Mouse (Mus musculus) T-helper 2 cell (primary cell): Measurements from ENCODE around the gene Ninl.

Experiments
- in situ Hi-C: fragments of 300-600 bp; cut with MboI, MseI; formaldehyde crosslinking; loops from one replicate; pipeline ENCODE4 v1.15.1; 2025; ENCODE audit warnings: high pct_unique_total_duplicates

Gene Ninl

DNA sequence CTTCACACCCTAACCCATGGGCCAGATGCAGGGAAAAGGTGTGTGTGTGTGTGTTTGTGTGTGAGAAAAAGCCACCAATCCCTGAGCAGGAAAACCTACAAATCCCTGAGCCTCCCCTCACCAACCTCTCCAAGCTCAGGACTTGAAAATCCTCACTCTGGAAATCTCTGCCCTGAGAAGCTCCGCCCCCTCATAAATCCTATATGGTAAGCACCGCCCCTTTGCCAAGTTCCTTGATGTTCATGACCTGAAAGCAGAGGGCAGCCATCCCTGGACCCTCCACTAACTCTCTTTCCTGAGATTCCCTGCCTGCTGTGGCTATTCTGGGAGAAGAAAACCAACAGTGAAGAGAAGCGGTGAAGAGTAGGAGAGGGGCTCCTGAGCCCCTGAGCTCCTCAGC lies 40.2 kb downstream of the Ninl start:
- in situ Hi-C loops: no loop called here

DNA sequence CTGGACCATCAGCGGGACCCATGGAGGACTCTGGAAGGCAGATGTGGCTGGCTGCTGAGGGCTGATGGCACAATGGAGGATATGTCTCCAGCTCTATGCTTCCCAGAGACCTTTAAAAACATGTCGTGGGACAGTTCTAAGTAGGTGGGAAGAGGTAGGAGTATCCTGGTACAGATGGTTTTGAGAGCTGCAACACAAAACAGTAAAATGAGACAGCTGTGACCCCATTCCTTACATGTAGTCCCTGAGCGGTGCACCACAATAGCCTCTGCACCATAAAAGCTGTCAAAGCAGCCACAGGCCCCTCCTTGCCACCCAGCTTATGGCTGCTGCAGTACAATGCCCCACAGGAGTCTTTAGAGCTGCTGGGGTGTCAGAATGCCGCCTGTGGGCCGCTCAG lies 41.6 kb downstream of the Ninl start:
- in situ Hi-C loops: no loop called here

DNA sequence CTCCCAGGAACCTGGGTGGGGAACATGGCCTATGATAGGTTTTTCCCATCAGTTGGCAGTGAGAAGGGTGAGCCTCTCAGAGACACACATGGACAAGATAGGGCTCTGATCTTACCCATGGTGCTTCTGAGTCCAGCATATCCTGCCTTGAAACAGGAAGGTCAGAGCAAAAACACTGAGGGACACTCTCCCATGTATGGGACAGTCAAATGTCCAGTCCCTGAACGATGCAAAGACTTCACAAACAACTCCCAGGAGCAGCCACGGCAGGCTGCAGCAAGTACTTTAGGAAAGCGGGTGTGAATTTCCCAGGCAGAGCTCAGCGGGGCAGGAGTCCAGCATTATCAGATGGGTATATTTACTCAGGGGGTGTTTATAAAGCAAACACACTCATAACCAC lies 43.9 kb downstream of the Ninl start:
- in situ Hi-C loops: no loop called here

DNA sequence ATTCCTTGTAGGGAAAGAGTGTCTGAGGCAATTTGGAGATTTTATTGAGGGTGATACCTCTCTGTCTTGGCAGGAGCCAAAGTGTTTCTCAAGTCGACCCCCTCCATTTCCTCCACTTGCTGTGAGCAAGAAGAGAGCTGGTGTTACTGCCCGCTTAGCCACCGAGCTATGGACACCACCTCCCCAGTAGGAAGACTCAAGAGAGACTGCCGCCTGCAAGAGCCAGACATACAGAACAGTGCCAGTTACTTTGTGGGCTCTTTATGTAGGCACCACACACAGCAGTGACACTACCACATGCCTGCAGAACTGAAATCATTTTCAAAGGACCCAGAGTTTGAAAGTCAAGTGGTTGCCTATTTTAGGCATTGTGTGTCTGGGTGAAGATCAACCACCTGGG lies 48.1 kb downstream of the Ninl start:
- in situ Hi-C loops: no loop called here

DNA sequence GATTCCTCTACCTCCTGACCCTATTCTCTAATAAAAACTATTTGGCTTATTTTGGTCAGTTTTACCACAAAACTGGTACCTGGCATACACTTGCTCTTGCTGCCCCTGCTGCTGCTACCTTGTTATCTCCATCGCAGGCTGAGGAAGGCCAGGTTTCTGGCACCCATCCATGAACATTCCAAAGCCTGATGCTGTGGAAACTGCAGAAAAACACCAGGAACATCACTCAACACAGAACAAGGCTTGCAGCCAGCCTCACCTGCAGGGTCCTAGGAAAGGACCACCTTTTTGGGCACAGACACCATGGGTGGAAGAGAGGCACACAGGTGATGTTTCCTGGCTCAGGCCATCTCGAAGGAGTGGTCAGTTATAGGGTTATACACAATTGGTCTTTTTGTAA lies 48.7 kb downstream of the Ninl start:
- in situ Hi-C loops: no loop called here

DNA sequence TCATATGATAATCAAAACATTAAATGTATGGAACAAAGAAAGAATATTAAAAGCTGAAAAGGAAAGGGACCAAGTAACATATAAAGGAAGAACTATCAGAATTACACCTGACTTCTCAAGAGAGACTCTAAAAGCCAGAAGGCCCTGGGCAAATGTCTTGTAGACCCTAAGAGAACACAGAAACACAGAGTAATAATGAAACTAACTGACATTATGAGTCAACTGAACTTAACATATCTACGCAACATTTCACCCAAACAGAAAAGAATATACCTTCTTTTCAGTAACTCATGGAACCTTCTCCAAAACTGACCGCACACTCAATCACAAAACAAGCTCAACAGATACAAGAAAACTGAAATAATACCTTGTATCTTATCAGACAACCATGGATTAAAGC lies 53.8 kb downstream of the Ninl start:
- in situ Hi-C loops: no loop called here

DNA sequence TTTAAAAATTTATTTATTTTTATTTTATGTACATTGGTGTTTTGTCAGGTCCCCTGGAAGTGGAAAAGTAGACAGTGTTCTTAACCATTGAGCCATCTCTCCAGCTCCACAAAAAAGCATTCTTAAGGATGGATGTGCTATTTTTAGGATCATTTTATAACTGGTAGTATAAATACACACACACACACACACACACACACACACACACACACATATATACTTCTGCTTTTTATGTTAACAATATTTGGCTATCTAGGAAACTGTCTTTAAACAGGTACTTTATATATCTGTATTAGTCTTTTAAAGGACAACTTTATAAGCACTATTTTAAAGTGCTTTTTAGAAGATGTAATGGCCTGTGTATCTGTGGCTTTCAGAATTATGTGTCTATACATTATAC lies 57.1 kb downstream of the Ninl start:
- in situ Hi-C loops: no loop called here

DNA sequence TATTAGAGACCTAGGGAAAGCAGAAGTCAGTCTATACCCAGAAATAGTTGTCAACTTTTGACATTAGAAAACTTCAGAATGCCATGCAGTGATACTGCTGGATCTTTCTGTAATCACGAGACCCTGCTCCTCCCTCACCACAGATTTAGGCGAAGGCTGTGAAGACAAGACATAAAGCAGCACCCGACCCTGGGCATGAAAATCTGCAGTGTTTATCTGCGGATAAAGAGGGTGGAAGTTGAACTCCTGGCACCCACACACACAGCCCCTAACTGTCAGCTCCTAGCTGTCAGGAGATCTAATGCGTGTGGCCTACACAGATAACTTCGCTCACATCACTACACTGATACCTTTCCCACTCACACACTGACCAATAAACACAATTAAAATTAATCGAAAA lies 57.7 kb downstream of the Ninl start:
- in situ Hi-C loops: no loop called here

DNA sequence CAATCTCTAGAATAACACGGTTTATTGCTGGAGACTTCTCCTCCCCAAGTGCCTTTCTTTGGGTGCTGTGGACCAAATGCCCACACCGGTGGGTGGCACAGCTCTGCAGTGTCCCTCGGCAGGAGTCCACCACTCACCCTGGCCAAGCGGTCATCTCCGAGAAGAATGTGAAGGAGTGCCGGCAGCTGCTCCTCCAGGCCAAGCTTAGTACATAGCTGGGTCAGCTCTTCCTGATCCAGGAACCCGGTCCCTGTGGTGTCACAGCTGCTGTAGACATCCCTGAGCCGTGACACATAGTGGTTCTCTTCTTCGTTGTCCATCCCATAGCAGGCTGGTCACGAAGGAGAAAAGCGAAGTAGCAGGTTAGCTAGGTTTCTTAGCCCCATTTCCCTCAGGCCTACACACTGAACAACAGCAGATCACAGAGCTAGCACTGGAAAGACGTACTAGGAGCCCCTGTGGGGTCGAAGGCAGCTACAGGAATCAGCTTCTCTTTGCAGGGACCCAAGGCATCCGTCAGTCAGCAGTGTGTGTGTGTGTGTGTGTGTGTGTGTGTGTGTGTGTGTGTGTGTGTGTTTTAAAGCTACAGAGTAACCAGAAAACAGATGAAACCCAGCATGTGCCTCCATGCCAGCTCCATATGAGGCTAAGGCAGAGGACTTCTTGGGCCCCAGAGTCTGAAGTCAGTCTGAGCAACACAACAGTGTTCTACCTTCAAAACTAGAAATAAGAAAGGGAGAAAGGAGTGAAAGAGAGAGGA lies 59.1 kb downstream of the Ninl start:
- in situ Hi-C loops: no loop called here

DNA sequence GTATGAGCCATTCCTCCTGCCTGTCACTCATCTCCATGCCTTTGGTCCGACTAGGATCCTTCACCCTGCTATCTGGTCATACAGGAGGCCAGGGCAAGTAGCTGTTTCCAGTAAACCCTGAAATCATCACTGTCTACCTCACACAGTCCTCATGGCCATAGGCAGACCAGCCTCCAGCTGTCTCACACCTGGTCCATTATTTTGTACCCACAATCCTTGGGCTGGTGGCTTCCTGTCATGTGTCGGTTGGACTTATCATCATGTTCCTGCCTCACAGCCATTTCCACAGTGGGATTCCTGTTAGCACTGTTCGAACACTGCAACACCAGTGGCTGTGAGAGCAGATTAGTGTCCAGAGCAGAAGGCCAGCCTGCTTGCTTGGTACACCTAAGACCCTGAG lies 60.4 kb downstream of the Ninl start:
- in situ Hi-C loops: no loop called here

DNA sequence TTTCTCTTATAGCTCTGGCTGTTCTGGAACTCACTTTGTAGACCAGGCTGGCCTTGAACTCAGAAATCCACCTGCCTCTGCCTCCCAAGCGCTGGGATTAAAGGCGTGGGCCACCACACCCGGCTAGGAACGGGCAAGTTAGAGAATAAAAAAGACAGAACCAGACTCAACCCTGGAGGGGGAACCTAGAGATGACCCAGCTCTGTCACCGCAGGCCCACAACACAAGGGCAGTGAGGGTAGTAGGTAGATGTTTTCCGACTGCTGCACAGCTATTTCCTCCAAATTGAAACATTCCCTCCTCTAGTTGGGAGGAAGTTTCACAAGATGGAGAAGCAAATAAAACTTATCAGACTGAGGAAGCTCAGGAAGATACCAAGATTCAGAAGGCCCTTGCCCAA lies 61.5 kb downstream of the Ninl start:
- in situ Hi-C loops: no loop called here

DNA sequence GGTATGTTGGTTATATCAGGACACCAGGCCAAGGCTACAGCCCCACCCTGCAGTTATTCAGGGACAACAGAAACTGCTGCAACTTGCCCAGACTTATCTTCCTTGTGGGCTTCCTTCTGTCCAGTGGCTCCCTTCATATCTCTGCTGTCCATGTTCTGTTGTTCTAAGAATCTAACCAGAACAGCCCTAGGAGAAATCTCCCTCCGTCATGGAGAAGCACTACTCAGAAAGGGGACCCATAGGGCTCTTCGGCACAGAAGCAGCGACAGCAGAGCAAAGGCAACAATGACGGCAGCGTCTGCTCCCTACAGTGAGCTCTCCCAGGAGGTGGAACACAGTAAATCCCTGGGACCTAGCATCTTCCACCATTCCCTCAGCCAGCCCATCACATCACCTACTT lies 62.3 kb downstream of the Ninl start:
- in situ Hi-C loops: no loop called here

DNA sequence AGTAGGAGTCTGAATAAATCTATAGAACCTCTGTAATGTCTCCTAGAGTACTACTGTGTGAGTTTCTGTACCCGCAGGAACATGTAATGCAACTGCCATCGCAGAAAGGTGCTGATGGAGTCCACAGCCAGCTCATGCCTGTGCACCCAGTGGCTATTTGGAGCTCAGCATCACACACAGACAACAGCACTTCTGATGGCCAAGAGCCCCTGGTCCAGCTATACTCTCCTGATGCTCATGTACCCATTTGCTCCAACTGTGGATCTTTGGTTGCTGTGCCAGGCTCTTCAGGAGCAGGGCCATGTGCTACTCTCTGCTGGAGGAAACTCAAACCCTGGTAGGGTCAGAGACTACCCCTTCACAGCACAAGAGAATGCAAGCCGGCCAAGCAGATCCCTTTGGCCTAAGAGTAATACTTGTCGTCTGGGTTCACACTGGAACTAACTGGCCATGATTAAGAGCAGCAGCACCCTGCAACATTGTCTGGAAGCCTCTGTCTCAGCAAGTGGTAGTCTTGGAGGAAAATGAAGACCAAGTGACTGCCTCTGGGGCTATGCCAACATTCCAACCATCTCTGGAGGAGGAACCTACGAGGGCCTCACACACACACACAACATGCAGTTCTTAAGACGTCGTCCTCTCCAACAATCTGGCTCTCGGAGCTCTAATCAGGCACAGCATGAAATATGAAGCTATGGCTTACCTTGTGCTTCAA lies 65.6 kb downstream of the Ninl start:
- in situ Hi-C loops: loop anchor here (25.0 kb wide), 1 partner anchor 339 kb away; no protein-coding TSS in a partner anchor

DNA sequence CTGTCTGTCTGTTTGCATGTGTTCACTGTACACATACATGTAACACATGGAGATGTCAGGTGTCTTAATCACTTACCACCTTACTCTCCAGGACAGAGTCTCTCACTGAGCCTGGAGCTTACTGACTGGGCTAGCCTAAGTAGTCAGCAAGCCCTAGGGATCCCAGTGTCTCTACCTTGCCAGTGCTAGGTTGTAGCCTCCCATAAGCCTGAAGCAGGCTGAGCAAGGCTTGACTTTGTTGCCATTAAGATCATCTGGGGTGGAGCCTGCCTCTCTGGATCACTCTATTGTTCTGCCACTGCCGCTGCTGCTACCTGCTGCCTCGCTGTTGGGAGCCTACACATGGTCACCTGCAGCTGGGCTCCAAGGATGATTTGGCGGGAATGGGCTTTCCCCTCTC lies 66.5 kb downstream of the Ninl start:
- in situ Hi-C loops: loop anchor here (25.0 kb wide), 1 partner anchor 340 kb away; no protein-coding TSS in a partner anchor

DNA sequence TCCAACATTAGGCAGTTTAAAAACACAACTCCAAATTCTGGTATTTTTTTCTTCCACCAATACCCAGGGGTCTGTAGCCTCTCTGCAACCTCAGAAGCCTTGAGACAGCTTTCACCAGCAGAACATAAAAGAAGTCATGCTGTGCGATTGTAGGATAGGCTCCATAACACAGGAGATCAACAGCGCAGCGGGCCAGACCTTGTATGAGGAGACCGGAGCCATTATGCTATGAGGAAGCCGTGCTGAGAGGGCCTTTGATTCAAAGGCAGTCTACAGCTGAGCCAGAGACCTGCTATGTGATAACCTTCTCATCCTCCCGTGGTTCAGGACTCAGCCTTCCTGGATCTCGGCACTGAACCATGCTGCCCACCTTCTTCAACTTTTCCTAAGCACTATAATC lies 67.3 kb downstream of the Ninl start:
- in situ Hi-C loops: loop anchor here (25.0 kb wide), 1 partner anchor 340 kb away; no protein-coding TSS in a partner anchor

DNA sequence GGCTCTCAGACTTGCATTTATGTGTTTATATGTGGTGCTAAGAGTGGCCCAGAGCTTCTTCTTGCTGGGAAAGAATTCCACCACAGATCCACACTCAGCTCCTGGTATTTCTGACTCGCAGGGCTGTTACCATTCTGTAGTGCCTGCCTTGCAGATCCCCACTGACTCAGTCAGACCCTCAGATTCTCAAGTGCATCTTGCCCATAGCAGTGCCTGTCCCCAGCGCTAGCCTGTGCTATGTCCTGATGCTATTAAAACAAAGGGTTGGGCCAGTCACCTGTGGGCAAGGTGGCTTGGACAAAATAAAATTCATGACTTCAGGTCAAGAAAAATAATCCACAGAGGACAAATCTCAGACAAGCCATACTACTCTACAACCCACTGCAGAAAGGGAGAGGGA lies 70.0 kb downstream of the Ninl start:
- in situ Hi-C loops: loop anchor here (25.0 kb wide), 1 partner anchor 343 kb away; no protein-coding TSS in a partner anchor

DNA sequence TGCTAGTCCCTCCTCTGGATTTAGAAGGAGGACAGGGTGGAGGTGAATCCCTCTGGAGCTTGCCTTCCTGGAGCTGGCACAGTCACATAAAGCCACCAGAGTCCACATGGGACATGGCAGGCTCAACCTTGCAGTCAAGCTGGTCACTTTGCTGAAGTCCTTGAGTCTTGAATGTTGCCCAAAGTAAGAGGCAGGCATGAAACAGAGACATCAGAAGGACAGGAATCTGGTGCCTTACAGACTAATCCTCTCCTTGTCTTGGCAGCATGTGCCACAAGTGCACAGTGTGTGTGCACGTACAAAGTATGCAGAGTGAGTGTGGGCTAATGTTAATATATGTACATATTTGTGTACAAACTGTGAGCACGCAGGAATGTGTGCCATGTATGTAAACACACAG lies 71.7 kb downstream of the Ninl start:
- in situ Hi-C loops: loop anchor here (25.0 kb wide), 1 partner anchor 345 kb away; no protein-coding TSS in a partner anchor

DNA sequence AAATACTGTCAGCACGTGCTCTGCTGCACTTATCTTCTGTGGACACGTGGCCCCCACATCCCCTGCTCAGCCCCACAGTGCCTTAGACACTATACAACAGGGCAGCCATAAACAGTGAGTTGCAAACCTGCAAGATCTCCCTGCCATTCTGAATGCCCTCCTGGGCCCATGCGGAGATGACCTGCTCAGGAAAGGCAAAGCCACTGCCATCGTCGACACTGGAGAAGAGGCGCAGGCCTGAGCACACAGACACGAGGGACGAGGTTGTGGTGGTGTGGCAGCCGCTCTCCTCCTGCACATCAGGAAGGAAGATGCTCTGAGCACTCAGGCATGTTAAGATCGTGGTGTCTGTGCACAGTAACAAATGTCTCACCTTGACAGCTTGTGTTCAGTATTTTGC lies 73.2 kb downstream of the Ninl start:
- in situ Hi-C loops: loop anchor here (25.0 kb wide), 1 partner anchor 346 kb away; no protein-coding TSS in a partner anchor

DNA sequence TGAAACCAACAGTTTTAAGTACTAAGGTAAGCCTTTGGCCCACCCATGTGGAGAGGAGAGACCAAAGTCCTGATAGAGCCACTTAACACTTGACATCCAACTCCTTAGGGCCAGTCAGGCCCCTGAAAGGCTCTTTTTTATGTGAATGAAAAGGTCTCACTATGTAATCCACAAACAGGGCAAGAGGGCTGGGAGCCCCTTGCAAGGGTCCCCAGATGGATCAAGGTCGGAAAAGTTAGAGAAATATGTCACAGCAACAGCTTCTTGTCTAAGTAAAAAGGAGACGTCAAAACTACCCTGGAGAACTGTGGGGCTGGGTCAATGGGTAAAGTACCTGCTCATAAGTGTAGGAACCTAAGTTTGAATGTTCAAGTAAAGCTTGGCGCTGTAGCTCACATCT lies 74.5 kb downstream of the Ninl start:
- in situ Hi-C loops: loop anchor here (25.0 kb wide), 1 partner anchor 348 kb away; no protein-coding TSS in a partner anchor

DNA sequence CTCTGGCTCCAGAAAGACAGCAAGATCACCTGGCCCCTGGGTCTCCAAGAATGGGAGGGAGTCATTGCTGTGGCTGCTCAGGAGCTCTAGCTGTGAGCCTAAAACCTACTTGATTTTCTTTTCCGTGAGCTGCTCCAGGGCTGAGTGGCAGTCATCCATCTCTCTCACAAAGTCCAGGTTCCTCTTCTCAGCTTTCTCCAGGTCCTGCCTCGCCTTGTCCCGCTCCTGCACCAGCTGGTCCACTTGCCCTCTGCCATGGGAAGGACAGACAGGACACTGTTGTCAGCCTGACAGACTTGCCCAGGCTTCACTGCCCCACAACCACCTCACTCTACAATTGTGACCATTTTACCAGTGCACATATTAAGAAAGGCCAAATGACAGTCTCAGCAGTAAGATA lies 75.9 kb downstream of the Ninl start:
- in situ Hi-C loops: loop anchor here (25.0 kb wide), 1 partner anchor 349 kb away; no protein-coding TSS in a partner anchor

DNA sequence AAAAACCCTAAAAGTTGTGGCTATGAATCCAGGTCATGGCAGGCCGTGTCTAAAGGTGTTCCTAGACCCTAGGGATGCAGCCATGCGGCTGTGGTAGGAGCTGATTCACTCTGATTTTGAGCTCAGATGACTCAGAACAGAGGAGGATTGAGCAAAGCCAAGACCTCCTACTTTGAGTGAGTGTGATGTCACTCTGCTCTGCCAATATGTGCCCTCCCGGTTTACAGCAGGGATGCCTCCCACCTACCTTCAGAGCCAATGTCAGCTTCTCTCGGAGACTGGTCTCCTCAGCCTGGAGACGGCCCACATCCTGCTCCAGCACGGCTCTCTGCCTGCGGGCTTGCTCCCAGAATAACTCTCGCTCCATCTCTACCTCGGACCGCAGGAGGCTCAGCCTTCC lies 79.7 kb downstream of the Ninl start:
- in situ Hi-C loops: loop anchor here (25.0 kb wide), 1 partner anchor 353 kb away; no protein-coding TSS in a partner anchor

DNA sequence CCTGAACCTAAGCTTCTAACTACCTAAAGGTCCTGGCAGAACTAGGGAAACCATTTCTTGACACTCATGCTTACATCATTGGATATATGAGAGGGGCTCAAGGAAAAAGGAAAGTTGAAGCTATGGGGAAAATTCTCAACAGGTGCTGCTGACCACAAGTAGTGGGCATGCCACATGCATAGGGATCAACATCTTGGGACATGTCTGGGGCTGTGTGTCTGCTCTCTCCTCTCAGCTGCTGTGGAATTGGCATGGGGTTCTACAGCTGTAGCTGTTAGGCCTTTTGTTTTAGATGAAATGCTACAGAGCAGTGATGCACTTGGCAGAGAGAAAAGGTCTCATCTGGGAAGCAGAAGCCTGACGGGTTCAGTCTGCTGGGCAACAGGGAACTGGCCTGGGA lies 83.3 kb downstream of the Ninl start:
- in situ Hi-C loops: loop anchor here (25.0 kb wide), 1 partner anchor 356 kb away; no protein-coding TSS in a partner anchor

DNA sequence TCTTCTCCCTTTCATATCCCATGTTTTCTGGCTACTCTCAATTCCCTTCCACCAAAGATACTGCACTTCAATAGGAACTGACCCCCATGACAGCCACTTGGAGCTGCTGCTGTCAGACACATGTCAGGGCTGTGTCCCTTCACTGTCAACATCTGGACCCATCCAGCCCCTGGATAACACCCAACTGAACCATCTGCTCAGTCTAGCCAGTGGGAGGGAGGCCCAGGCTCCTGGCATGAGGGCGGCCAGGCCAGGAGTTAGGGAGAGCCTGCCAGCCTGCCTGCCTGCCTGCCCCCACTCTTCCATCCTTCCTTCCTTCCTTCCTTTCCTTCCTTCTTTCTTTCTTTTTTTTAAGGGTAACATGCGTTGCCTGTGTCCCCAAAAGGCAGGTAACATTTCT lies 88.0 kb downstream of the Ninl start:
- in situ Hi-C loops: loop anchor here (25.0 kb wide), 1 partner anchor 361 kb away; no protein-coding TSS in a partner anchor
